Mouse (Mus musculus): Measurements from ENCODE around the gene Mark1. TPM values are rescaled to one million over a fixed set of nuclear protein-coding genes. Genes with fewer than 3 reads are reported as not detected.

The Mark1 gene
- total and polyA plus RNA-seq, 3 experiments: 0.16 TPM; not detected in 2

DNA sequence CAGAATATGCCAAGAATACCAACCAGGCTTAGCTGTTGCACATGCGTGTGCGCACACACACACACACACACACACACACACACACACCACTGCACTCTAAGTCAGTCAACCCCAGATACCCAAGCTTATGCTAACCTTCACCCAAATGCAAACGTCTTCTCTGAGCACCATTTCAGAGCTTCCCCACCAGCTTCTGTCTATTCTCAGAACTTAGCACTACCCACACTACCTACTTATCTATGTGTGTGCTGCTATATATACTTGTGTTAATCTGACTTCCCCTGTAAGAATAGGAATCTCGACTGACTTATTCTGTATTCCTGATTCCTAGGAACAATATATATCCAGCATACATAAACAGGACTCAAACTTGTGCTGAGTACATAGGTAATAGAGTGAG lies 30.0 kb downstream of the Mark1 start:
- Histone ChIP-seq H3K9me3 (replicated peaks) (no peaks in the 10 kb centered on the region), H3K27me3 (ENCODE audit: insufficient read depth, low read length) (no peaks in the 10 kb centered on the region), H3K4me1 (ENCODE audit: insufficient read depth, low read depth, low read length) (no peaks in the 10 kb centered on the region), H3K4me3 (ENCODE audit: low read depth, low read length) (no peak overlapping the region), H3K36me3 (replicated peaks) (no peaks in the 10 kb centered on the region)
- TF ChIP-seq GATA1 (IDR thresholded peaks at IDR 0.05; ENCODE audit: borderline replicate concordance, low read length): no peak
- no peak for TF ChIP-seq CTCF (IDR thresholded peaks at IDR 0.05; ENCODE audit: low read depth, low read length)
- TF ChIP-seq GATA2 (IDR thresholded peaks at IDR 0.05; ENCODE audit: borderline replicate concordance, low read depth, low read length): no peak
- no peak for TF ChIP-seq POLR2AphosphoS5 (IDR thresholded peaks at IDR 0.05; ENCODE audit: insufficient replicate concordance, low read depth, low read length)
- TF ChIP-seq TAL1 (conservative IDR thresholded peaks at IDR 0.05; ENCODE audit: low read depth, low read length): no peak
- no peak for DNase-seq (ENCODE audit: low spot score)
- no peak for ATAC-seq (ENCODE audit: extremely low read depth, insufficient number of reproducible peaks, low FRiP score, poor library complexity, severe bottlenecking)

DNA sequence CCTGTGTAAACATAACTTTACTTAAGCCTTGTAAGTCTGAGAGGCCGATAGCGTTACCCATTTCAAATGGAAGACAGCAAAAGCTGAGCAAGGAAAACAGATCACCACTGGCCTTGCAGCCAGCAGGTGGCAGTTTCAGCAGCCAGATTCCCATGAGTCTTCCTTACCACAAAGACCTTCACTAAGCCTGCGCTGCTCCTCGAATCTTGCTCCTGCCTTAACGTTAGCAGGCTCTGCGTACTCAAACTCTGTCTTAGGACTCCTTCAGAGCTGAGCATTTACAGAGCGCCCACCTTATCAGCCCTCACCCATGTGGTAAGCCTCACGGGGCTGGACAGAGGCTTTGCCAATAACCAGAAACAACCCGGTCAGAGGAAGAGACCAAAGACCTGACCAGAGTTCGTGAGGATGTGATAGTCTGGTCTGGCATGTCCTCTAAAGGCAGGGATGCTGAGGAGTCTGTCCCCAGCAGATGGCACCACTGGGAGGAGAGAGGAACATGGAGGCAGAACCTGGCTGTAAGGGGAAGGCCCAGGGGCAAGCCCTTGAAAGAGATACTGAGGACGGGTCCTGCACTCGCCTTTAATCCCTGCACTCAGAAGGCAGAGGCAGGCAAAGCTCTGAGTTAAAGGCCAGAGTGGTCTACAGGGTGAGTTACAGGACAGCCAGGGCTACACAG lies 33.5 kb downstream of the Mark1 start:
- H3K9me3 ChIP-seq (replicated peaks): no peaks in the 10 kb centered on the region
- DNase-seq (ENCODE audit: low spot score) (no peak), ATAC-seq (ENCODE audit: extremely low read depth, insufficient number of reproducible peaks, low FRiP score, poor library complexity, severe bottlenecking) (no peak)
- H3K27me3 ChIP-seq (ENCODE audit: insufficient read depth, low read length): no peaks in the 10 kb centered on the region; the same call in 1 of the 2 replicates
- no peaks in the 10 kb centered on the region for H3K36me3 ChIP-seq (replicated peaks)
- no peak for TF ChIP-seq TAL1 (conservative IDR thresholded peaks at IDR 0.05; ENCODE audit: low read depth, low read length)
- no peaks in the 10 kb centered on the region for H3K4me1 ChIP-seq (ENCODE audit: insufficient read depth, low read depth, low read length)
- H3K4me3 ChIP-seq (ENCODE audit: low read depth, low read length): no peak overlapping the region

DNA sequence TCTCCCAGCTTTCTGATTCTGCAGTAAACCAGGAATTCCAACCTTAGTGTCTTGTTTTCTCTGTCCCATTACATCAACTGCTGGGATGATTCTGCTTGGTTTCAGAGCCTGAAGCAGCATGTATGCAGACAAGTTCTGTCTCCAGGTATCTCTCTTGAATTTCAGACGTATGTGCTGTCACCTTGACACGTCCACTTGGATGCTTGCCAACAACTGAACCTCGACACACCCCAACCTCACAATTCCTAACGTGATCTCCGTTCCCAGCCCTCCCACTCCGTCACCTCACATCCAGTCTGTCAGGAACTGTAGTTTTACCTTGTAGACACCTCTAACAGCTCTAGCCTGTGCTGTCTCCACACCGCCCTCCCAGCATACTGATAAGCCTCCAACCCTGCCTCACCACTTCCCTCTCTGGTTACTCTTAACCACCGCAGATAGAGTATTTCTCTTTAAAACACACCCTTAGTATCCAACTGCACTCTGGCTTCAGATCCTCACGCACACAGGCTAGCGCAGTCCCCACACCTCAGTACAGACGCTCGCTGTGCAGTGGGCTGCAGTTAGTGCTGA lies 36.2 kb downstream of the Mark1 start:
- H3K4me3 ChIP-seq (ENCODE audit: low read depth, low read length): no peak overlapping the region
- DNase-seq (ENCODE audit: low spot score): no peak
- H3K36me3 ChIP-seq (replicated peaks): no peaks in the 10 kb centered on the region
- TF ChIP-seq GATA2 (IDR thresholded peaks at IDR 0.05; ENCODE audit: borderline replicate concordance, low read depth, low read length): no peak
- no peak for TF ChIP-seq GATA1 (IDR thresholded peaks at IDR 0.05; ENCODE audit: borderline replicate concordance, low read length)
- no peak for TF ChIP-seq CTCF (IDR thresholded peaks at IDR 0.05; ENCODE audit: low read depth, low read length)
- TF ChIP-seq TAL1 (conservative IDR thresholded peaks at IDR 0.05; ENCODE audit: low read depth, low read length): no peak
- TF ChIP-seq POLR2AphosphoS5 (IDR thresholded peaks at IDR 0.05; ENCODE audit: insufficient replicate concordance, low read depth, low read length): no peak
- no peaks in the 10 kb centered on the region for H3K9me3 ChIP-seq (replicated peaks)
- no peaks in the 10 kb centered on the region for H3K4me1 ChIP-seq (ENCODE audit: insufficient read depth, low read depth, low read length)
- ATAC-seq (ENCODE audit: extremely low read depth, insufficient number of reproducible peaks, low FRiP score, poor library complexity, severe bottlenecking): no peak
- H3K27me3 ChIP-seq (ENCODE audit: insufficient read depth, low read length): no peaks in the 10 kb centered on the region; the same call in 1 of the 2 replicates

DNA sequence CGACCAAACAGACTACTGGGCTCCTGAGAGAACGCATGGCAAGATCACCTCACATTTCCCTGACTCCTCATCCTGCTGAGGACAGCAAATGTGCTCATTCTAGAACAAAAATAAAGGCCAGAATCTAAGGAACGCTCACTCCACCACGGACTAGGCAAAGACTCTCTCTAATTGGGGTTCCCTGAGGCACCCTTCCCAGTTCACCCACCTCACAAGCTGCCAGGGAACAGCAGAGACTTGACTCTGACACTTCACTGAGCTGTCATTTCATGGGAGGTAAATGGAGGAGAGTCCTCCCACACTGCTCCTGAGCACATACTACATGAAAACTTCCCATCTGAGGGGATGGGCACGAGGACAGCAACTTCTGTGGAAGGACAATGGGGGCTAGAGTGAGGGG lies 37.5 kb downstream of the Mark1 start:
- no peak overlapping the region for H3K4me3 ChIP-seq (ENCODE audit: low read depth, low read length)
- no peaks in the 10 kb centered on the region for H3K9me3 ChIP-seq (replicated peaks)
- no peak for DNase-seq (ENCODE audit: low spot score)
- TF ChIP-seq GATA2 (IDR thresholded peaks at IDR 0.05; ENCODE audit: borderline replicate concordance, low read depth, low read length) (no peak), CTCF (IDR thresholded peaks at IDR 0.05; ENCODE audit: low read depth, low read length) (no peak), TAL1 (conservative IDR thresholded peaks at IDR 0.05; ENCODE audit: low read depth, low read length) (no peak), GATA1 (IDR thresholded peaks at IDR 0.05; ENCODE audit: borderline replicate concordance, low read length) (no peak)
- no peaks in the 10 kb centered on the region for H3K4me1 ChIP-seq (ENCODE audit: insufficient read depth, low read depth, low read length)
- ATAC-seq (ENCODE audit: extremely low read depth, insufficient number of reproducible peaks, low FRiP score, poor library complexity, severe bottlenecking): no peak
- H3K36me3 ChIP-seq (replicated peaks): no peaks in the 10 kb centered on the region
- no peaks in the 10 kb centered on the region; the same call in 1 of the 2 replicates for H3K27me3 ChIP-seq (ENCODE audit: insufficient read depth, low read length)

DNA sequence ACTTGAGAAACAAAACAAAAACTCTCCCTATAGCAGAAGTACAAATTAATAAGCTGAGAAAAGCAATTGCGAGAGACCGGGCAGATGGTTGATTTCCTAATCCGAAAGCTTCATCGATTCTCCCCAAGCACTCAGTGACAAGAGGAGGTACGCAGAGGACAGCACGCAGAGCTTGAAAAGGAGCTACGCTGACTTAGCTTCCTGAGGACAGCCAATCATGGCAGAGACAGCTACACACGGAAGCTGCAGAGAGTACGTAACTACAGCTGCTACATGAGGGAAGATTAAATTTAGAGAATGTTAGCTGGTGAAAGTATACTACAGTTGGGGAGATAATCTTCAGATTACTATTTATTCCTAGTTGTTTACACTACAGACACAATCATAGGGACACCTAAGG lies 40.6 kb downstream of the Mark1 start:
- no peak for ATAC-seq (ENCODE audit: extremely low read depth, insufficient number of reproducible peaks, low FRiP score, poor library complexity, severe bottlenecking)
- no peak overlapping the region for H3K4me3 ChIP-seq (ENCODE audit: low read depth, low read length)
- no peaks in the 10 kb centered on the region for H3K9me3 ChIP-seq (replicated peaks)
- TF ChIP-seq CTCF (IDR thresholded peaks at IDR 0.05; ENCODE audit: low read depth, low read length) (no peak), TAL1 (conservative IDR thresholded peaks at IDR 0.05; ENCODE audit: low read depth, low read length) (no peak), GATA2 (IDR thresholded peaks at IDR 0.05; ENCODE audit: borderline replicate concordance, low read depth, low read length) (no peak), GATA1 (IDR thresholded peaks at IDR 0.05; ENCODE audit: borderline replicate concordance, low read length) (no peak), POLR2AphosphoS5 (IDR thresholded peaks at IDR 0.05; ENCODE audit: insufficient replicate concordance, low read depth, low read length) (no peak)
- H3K27me3 ChIP-seq (ENCODE audit: insufficient read depth, low read length): no peaks in the 10 kb centered on the region; the same call in 1 of the 2 replicates
- DNase-seq (ENCODE audit: low spot score): no peak
- no peaks in the 10 kb centered on the region for H3K4me1 ChIP-seq (ENCODE audit: insufficient read depth, low read depth, low read length)
- H3K36me3 ChIP-seq (replicated peaks): no peaks in the 10 kb centered on the region

DNA sequence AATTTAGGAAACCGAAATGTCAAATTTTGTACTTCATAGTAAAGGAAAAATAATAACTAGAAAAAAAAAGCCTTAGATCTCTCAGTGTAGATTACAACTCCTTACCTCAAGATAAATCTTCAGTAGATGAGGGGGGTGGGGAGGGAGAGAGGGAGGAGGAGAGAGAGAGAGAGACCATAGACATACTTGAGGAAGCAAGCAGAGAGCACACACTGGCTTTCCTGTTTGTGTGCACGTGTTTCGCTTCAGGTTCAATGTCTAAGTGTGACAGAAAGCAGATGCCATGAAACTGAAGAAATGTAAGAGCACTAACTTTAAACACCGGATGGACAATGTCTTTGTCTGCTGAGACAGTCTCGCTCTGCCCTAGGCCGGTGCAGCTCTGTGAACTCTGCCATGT lies 41.0 kb downstream of the Mark1 start:
- H3K9me3 ChIP-seq (replicated peaks): no peaks in the 10 kb centered on the region
- H3K4me3 ChIP-seq (ENCODE audit: low read depth, low read length): no peak overlapping the region
- no peaks in the 10 kb centered on the region for H3K36me3 ChIP-seq (replicated peaks)
- no peaks in the 10 kb centered on the region; the same call in 1 of the 2 replicates for H3K27me3 ChIP-seq (ENCODE audit: insufficient read depth, low read length)
- H3K4me1 ChIP-seq (ENCODE audit: insufficient read depth, low read depth, low read length): no peaks in the 10 kb centered on the region
- DNase-seq (ENCODE audit: low spot score) (no peak), ATAC-seq (ENCODE audit: extremely low read depth, insufficient number of reproducible peaks, low FRiP score, poor library complexity, severe bottlenecking) (no peak)
- TF ChIP-seq POLR2AphosphoS5 (IDR thresholded peaks at IDR 0.05; ENCODE audit: insufficient replicate concordance, low read depth, low read length) (no peak), TAL1 (conservative IDR thresholded peaks at IDR 0.05; ENCODE audit: low read depth, low read length) (no peak), GATA2 (IDR thresholded peaks at IDR 0.05; ENCODE audit: borderline replicate concordance, low read depth, low read length) (no peak), GATA1 (IDR thresholded peaks at IDR 0.05; ENCODE audit: borderline replicate concordance, low read length) (no peak), CTCF (IDR thresholded peaks at IDR 0.05; ENCODE audit: low read depth, low read length) (no peak)

All from G1E (cell line).